Mouse (Mus musculus) central nervous system, embryonic 14 days (tissue): ENCODE data around the gene Zfp652. TPM values are rescaled to one million over a fixed set of nuclear protein-coding genes. Genes with fewer than 3 reads are reported as not detected.

Source experiments
- polyA plus RNA-seq: library from polyadenylated mRNA; depleted of rRNA; stranded (reverse); fragments of >200 nt; gene quantifications from 2 replicates; pipeline ENCODE4 v1.2.3, GENCODE M21; 2012; rRNA removed

Zfp652 gene
- 26.7 and 27.2 TPM in 2 replicates for polyA plus RNA-seq

DNA sequence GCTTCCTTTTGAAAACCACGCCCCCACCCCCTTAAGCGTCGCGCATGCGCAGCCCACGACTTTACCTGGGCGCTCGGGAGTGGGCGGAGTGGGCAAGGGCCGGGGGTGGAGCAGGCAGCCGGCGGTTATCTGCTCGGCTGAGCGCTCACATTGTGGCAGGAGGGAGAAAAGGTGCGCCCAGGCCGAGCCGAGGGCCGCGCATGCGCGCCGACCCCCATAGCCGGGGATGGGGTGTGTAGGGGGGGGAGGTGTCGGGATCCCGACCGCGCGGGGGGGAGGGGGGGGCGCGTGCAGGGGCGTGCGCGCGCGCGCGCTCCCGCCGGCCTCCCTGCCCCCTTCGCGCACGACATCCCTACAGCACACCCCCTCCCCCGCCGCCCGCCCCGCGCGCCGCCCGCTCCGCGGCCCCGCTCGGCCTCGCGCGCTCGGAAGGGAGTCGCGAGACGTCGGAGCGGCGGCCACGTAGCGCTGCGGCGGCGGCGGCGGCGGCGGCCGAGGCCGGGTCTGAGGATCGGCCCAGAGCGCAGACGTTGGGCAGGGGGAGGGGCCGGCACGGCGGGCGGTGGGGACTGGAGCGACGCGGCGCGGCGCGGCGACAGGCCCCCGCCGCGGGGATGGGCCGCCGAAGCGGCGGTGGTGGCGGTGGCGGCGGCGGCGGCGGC, at the start of gene Zfp652:
Gene Zfp652, plus strand, starts transcription at position 111 of the 662 bp plus-strand sequence.

DNA sequence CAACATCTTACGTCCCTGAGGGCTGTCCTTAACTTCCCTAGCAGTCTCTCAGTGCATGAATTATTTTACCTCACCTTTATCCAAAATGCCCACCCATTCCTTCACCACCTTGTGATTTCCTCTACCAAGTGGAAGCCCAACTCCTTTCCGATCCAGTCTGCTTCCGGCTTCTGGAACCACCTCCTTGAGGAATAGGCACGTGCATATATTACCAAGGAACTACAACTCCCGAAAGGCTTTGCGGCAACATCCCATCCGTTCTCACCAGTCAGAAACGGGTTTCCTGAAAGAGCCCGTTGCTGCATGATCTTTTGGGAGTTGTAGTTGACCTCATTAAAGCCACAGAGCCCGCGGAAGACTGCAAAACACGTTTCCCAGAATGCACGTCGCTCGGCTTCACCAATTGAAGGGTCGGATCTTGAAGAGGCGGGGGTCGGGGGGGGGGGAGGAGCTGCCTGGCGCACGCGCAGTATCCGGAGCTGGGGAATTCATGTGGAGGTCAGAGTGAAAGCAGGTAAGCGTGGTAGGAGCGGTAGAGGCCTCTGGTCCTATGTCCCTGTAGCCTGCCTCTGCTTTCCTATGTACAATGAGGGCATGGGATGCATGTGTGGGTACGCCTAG, 45.8 kb upstream of the Zfp652 start, which contains the start of gene Phb:
Gene Phb, plus strand, starts transcription at position 429 of the 621 bp plus-strand sequence.

DNA sequence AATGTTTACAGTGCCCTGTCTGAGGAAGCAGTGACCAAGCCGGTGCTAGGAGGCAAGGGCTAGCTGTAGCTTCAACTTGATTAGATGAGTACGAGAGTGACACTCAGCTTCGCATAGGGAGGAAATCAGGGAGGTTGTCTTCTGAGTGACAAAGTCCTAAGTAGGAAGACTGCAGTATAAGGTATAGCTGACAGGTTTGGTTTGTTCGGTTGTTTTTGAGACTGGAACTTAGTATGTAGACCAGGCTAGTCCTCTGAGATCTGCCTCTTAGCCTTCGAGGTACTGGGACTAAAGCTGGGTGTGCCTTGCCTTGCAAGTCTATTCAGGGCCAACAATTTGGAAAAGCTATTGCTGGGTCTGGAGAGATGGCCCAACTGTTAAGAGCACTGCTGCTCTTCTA, 10.8 kb downstream of the Zfp652 start, which contains the start of gene B130006D01Rik:
Gene B130006D01Rik, plus strand, starts transcription at position 301 of the 400 bp plus-strand sequence.

DNA sequence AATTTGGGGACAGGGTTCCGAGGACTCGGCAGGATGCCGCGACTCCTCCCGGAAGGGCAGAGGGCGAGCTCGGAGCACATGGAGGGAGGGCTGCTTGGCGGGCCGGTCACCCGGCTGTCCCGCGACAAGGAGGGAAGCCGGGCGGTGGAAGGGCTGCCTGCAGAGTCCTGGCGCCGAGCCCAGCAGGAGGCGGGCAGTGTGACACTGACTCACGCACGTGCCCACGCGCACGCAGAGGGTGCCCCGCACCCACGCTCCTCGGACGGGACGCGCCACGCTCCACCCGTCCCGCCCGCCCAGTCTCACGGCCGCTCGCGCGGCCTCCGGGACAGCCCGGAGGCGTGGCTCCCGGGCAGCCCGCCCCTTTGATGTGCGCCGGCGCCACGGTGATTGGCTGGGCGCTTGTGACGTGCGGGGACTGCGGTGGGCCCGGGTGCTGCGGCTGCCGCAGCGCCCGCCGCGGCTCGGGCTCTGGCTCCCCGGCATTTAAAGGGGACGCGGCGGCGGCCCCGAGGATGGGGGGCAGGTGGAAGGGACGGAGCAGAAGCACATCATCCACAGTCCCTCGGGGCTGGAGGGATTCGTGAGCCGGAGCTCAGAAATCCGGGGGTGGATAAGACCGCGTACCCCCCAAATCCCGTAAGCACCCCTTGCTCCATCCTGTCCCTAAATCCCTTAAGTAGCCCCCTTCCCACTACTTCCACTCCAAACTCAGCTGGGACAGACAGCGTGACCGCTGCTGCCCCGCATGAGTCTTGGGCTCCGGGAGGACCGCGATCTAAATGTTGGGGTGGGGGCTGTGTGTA, 111.8 kb downstream of the Zfp652 start, which contains the start of gene Phospho1:
Gene Phospho1, plus strand, starts transcription at position 429 of the 806 bp plus-strand sequence.

DNA sequence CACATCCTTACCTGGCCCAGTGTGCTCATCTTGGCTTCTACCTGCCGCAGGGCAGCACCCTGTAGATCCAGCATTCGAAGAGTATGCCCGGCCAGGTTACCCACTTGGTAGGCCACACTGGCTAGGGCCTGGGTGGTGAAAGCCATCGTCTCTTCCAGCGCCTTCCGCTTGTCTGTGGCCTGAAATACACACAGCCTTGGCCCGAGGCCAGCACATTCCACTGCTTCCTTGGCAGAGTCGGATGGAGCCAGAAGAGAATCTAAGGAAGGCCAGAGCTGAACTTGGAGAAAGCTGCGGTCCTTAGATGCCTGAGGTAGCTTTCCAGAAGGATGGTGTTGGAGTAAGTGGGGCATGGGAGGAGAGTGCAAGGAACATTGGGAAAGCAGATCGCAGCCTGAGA, 124.6 kb downstream of the Zfp652 start, which contains the start of gene Gngt2:
Gene Gngt2, plus strand, starts transcription at position 158 of the 400 bp plus-strand sequence.

DNA sequence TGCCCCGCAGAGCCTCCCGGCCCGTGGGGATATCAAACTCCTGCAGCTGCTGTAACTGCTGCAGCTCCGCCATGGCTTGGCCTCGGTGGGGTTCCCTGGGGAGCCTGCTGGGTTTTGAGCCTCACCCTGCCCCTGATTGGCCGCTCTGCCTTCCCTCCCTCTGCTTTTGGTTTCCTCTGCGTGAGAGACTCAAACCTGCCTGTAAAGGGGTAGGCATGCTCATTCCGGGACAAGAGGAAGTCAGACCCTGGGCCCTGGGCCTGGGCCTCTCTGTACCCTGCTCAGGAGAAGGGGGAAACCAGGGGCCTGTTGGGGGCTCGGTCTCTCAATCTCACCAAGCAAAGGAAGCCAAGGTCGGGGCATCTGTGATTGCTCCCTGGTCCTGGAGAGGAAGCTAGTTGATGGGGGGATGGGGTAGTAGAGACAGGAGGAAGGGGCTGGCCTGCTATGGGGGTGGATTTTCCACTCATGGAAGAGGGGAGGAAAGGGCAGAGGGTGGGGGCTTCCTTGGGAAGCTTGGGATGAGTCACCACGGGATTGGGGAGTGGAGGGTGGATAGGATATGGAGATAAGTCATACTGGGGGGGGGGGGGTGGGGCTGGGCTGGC, 129.7 kb downstream of the Zfp652 start, which contains the start of gene Abi3:
Gene Abi3, minus strand, starts transcription at position 403 of the 608 bp plus-strand sequence.

Other genes starting within 250 kb of the Zfp652 start
- gene Nxph3, start 198.1 kb upstream of the Zfp652 start, polyA plus RNA-seq = 7.6 and 12.6 TPM in 2 replicates
- 17.3 and 38.1 TPM in 2 replicates for gene Ngfr, start 124.9 kb upstream of the Zfp652 start, polyA plus RNA-seq
- gene Phb, start 45.7 kb upstream of the Zfp652 start, polyA plus RNA-seq = 298 and 313 TPM in 2 replicates
- 0.33 and 0.37 TPM in 2 replicates for gene B130006D01Rik, start 10.9 kb downstream of the Zfp652 start, polyA plus RNA-seq
- 4.9 and 8.8 TPM in 2 replicates for gene Phospho1, start 111.8 kb downstream of the Zfp652 start, polyA plus RNA-seq
- gene Gngt2, start 124.5 kb downstream of the Zfp652 start, polyA plus RNA-seq = 2.8 and 5.2 TPM in 2 replicates
- 2.4 and 3.7 TPM in 2 replicates for gene Abi3, start 129.8 kb downstream of the Zfp652 start, polyA plus RNA-seq
- not detected in 2 replicates for gene B4galnt2, start 202.2 kb downstream of the Zfp652 start, polyA plus RNA-seq